Mouse (Mus musculus) colon, adult 2 months (tissue): ENCODE results near the gene Gm42674. TPM values are rescaled to one million over a fixed set of nuclear protein-coding genes. Genes with fewer than 3 reads are reported as not detected.

Experiments
- polyA plus RNA-seq: library from polyadenylated mRNA; depleted of rRNA; stranded (reverse); fragments of >200 nt; gene quantifications from 2 replicates; pipeline ENCODE4 v1.2.3, GENCODE M21; 2012; rRNA removed

Gm42674 gene
- not detected in 2 replicates for polyA plus RNA-seq

GRCm38 (mm10) chr3:90601486-90602110 is at the start of gene Gm42674:
Gene Gm42674, plus strand, starts transcription at chr3:90601904.

GRCm38 (mm10) chr3:90560008-90560628 is 41.6 kb upstream of the Gm42674 start, which contains the start of gene S100a3:
Gene S100a3, plus strand, starts transcription at chr3:90560578.

GRCm38 (mm10) chr3:90589947-90590346 is 11.8 kb upstream of the Gm42674 start, which contains the start of gene S100a2:
Gene S100a2, plus strand, starts transcription at chr3:90590247.

GRCm38 (mm10) chr3:90603623-90604022 is 1.9 kb downstream of the Gm42674 start, which contains the start of gene S100a4:
Gene S100a4, plus strand, starts transcription at chr3:90603771.

GRCm38 (mm10) chr3:90608223-90608622 is 6.5 kb downstream of the Gm42674 start, which contains the start of gene S100a5:
Gene S100a5, plus strand, starts transcription at chr3:90608523.

GRCm38 (mm10) chr3:90612728-90613291 is 11.1 kb downstream of the Gm42674 start, which contains the start of gene S100a6:
Gene S100a6, plus strand, starts transcription at chr3:90612882.

GRCm38 (mm10) chr3:90653717-90654116 is 52.0 kb downstream of the Gm42674 start, which contains the start of gene S100a7a:
Gene S100a7a, plus strand, starts transcription at chr3:90654017.

Other genes starting within 250 kb of the Gm42674 start
- gene Slc27a3, start 212.0 kb upstream of the Gm42674 start, polyA plus RNA-seq: 11.7 and 12.2 TPM in 2 replicates
- gene Ints3, start 168.3 kb upstream of the Gm42674 start, polyA plus RNA-seq: 24.1 and 28.2 TPM in 2 replicates
- gene Npr1, start 136.0 kb upstream of the Gm42674 start, polyA plus RNA-seq: 7.2 and 7.4 TPM in 2 replicates
- 10.1 and 10.5 TPM in 2 replicates for gene Ilf2, start 125.8 kb upstream of the Gm42674 start, polyA plus RNA-seq
- 14.8 and 15.0 TPM in 2 replicates for gene Snapin, start 110.9 kb upstream of the Gm42674 start, polyA plus RNA-seq
- 29.8 and 34.1 TPM in 2 replicates for gene Chtop, start 92.4 kb upstream of the Gm42674 start, polyA plus RNA-seq
- 199 and 230 TPM in 2 replicates for gene S100a1, start 87.5 kb upstream of the Gm42674 start, polyA plus RNA-seq
- 61.5 and 65.1 TPM in 2 replicates for gene S100a13, start 87.5 kb upstream of the Gm42674 start, polyA plus RNA-seq
- gene S100a14, start 75.0 kb upstream of the Gm42674 start, polyA plus RNA-seq: 29.0 and 52.1 TPM in 2 replicates
- gene S100a16, start 64.7 kb upstream of the Gm42674 start, polyA plus RNA-seq: 267 and 284 TPM in 2 replicates
- gene S100a3, start 41.3 kb upstream of the Gm42674 start, polyA plus RNA-seq: 0.41 and 0.50 TPM in 2 replicates
- gene S100a2, start 11.7 kb upstream of the Gm42674 start, polyA plus RNA-seq: not detected in 2 replicates
- gene S100a4, start 1.9 kb downstream of the Gm42674 start, polyA plus RNA-seq: 10.2 and 12.3 TPM in 2 replicates
- not detected in 2 replicates for gene S100a5, start 6.6 kb downstream of the Gm42674 start, polyA plus RNA-seq
- 1,904 and 2,022 TPM in 2 replicates for gene S100a6, start 11.0 kb downstream of the Gm42674 start, polyA plus RNA-seq
- gene S100a7a, start 52.1 kb downstream of the Gm42674 start, polyA plus RNA-seq: 0.54 and 0.59 TPM in 2 replicates
- not detected in 2 replicates for gene S100a8, start 67.1 kb downstream of the Gm42674 start, polyA plus RNA-seq
- gene S100a9, start 93.8 kb downstream of the Gm42674 start, polyA plus RNA-seq: 0.49 TPM in 1 of 2 replicates, not detected in the other
- gene Pglyrp4, start 125.0 kb downstream of the Gm42674 start, polyA plus RNA-seq: not detected in 2 replicates
- gene Gm5849, start 176.0 kb downstream of the Gm42674 start, polyA plus RNA-seq: not detected in 2 replicates